Mouse (Mus musculus) G1E (cell line): Measurements from ENCODE around the gene Gstm4.

ENCODE experiments used
- CTCF ChIP-seq: IDR thresholded peaks from 2 replicates; pipeline ENCODE4 v1.5.1; 2012; ENCODE audit warnings: low read depth, low read length, inconsistent platforms, mixed read lengths
- GATA1 ChIP-seq: IDR thresholded peaks from 2 replicates; pipeline ENCODE4 v1.6.1; 2012; ENCODE audit warnings: borderline replicate concordance, low read length, inconsistent platforms, mixed read lengths
- GATA2 ChIP-seq: IDR thresholded peaks from 2 replicates; pipeline ENCODE4 v1.6.1; 2012; ENCODE audit warnings: low read depth, low read length, inconsistent platforms, borderline replicate concordance
- POLR2AphosphoS5 ChIP-seq: IDR thresholded peaks from 2 replicates; pipeline ENCODE4 v1.6.1; 2012; ENCODE audit warnings: low read depth, low read length, inconsistent platforms; ENCODE audit not compliant: insufficient replicate concordance

DNA sequence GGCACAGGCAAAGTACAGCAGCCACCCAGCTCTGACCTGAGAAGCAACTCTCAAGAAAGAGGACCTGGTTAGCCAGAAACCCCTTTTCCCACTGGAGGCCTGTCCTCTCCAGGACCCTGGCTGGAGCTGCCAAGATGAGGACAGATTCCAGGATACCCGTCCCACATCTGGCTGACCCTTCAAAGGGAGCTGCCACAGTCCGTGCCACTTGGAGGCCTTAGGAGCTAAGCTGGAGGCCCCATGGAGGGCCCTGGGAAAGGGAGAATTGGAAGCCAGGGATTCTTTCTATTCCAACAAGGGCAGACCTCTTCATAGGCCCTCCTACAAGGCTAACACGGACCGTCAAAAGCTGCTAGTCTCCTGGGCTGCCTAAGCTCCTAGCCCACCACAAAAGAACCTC lies 37.0 kb upstream of the Gstm4 start:
- TF ChIP-seq CTCF: no peak
- TF ChIP-seq GATA2: no peak
- no peak for TF ChIP-seq GATA1
- TF ChIP-seq POLR2AphosphoS5: no peak
